Mouse (Mus musculus): ENCODE data around the gene Defb11. TPM values are rescaled to one million over a fixed set of nuclear protein-coding genes. Genes with fewer than 3 reads are reported as not detected.
"Not testable (repeated sequence)": the region's sequence is repeated elsewhere in the genome, so short reads cannot be mapped to it uniquely, and the experiment has no call there.

The Defb11 gene
- total RNA-seq (2021) = not detected
- long read RNA-seq, experiment 1 = 0 reads
- long read RNA-seq, experiment 2 = 0 reads

GRCm38 (mm10) chr8:21906290-21906689, at the start of gene Defb11:
Gene Defb11 (minus strand): TSS chr8:21906412.
- H3K4me3 ChIP-seq; DNase-seq; intact Hi-C loops (cut with DNase I): not testable (repeated sequence)

GRCm38 (mm10) chr8:21955321-21955720, 49.1 kb upstream of the Defb11 start:
- intact Hi-C loops (cut with DNase I) = no loop called here
- Histone ChIP-seq H3K27ac (no peak overlapping the region), H3K4me3 (no peak overlapping the region)
- peak; percentile 66 for TF ChIP-seq CTCF (IDR thresholded peaks at IDR 0.05)
- no peak for DNase-seq

More at GRCm38 (mm10) chr8:21906290-21906689, at the start of gene Defb11:
- H3K27ac ChIP-seq = not testable (repeated sequence)

- H3K4me3 ChIP-seq = no peak overlapping the region
- intact Hi-C loops (cut with DNase I) = no loop called here
- no peak overlapping the region for H3K27ac ChIP-seq
- DNase-seq = no peak
- TF ChIP-seq CTCF (IDR thresholded peaks at IDR 0.05) = no peak
Observed at GRCm38 (mm10) chr8:21947311-21948017, 41.3 kb upstream of the Defb11 start.

GRCm38 (mm10) chr8:21946462-21946861, 40.2 kb upstream of the Defb11 start, which contains the start of gene Defb13:
Gene Defb13 (plus strand): TSS chr8:21946762.
- H3K4me3 ChIP-seq = no peak within 1 kb of the TSS
- intact Hi-C loops (cut with DNase I) = no loop called here
- no peak for TF ChIP-seq CTCF (IDR thresholded peaks at IDR 0.05)
- no peak for DNase-seq
- no peak within 1 kb of the TSS for H3K27ac ChIP-seq

- H3K27ac ChIP-seq; DNase-seq; intact Hi-C loops (cut with DNase I); H3K4me3 ChIP-seq: not testable (repeated sequence)
Observed at GRCm38 (mm10) chr8:21938052-21938451, 31.8 kb upstream of the Defb11 start, which contains the start of gene Defb35. Gene Defb35 (plus strand): TSS chr8:21938352.

- intact Hi-C loops (cut with DNase I) = no loop called here
- no peak within 1 kb of the TSS for H3K27ac ChIP-seq
- DNase-seq = no peak
- H3K4me3 ChIP-seq = no peak within 1 kb of the TSS
- TF ChIP-seq CTCF (IDR thresholded peaks at IDR 0.05) = no peak
Observed at GRCm38 (mm10) chr8:21932610-21933009, 26.4 kb upstream of the Defb11 start, which contains the start of gene Defb15. Gene Defb15 (minus strand): TSS chr8:21932710.

- DNase-seq; H3K4me3 ChIP-seq; intact Hi-C loops (cut with DNase I); H3K27ac ChIP-seq: not testable (repeated sequence)
Observed at GRCm38 (mm10) chr8:21930754-21931153, 24.5 kb upstream of the Defb11 start.

- Histone ChIP-seq H3K4me3 (no peak overlapping the region), H3K27ac (no peak overlapping the region)
- TF ChIP-seq CTCF (IDR thresholded peaks at IDR 0.05) = no peak
- DNase-seq = no peak
- intact Hi-C loops (cut with DNase I) = no loop called here
Observed at GRCm38 (mm10) chr8:21915625-21916024, 9.4 kb upstream of the Defb11 start.

GRCm38 (mm10) chr8:21912554-21912953, 6.3 kb upstream of the Defb11 start:
- DNase-seq = no peak
- intact Hi-C loops (cut with DNase I) = no loop called here
- no peak for TF ChIP-seq CTCF (IDR thresholded peaks at IDR 0.05)
- Histone ChIP-seq H3K4me3 (no peak overlapping the region), H3K27ac (no peak overlapping the region)

- intact Hi-C loops (cut with DNase I) = no loop called here
- no peak for TF ChIP-seq CTCF (IDR thresholded peaks at IDR 0.05)
- Histone ChIP-seq H3K27ac (no peak overlapping the region), H3K4me3 (no peak overlapping the region)
- DNase-seq = no peak
Observed at GRCm38 (mm10) chr8:21911931-21912330, 5.7 kb upstream of the Defb11 start.

GRCm38 (mm10) chr8:21885321-21885720, 20.9 kb downstream of the Defb11 start, which contains the start of gene Defb9:
Gene Defb9 (minus strand): TSS chr8:21885421.
- intact Hi-C loops (cut with DNase I); DNase-seq; H3K27ac ChIP-seq; H3K4me3 ChIP-seq: not testable (repeated sequence)

GRCm38 (mm10) chr8:21858586-21858985, 47.6 kb downstream of the Defb11 start, which contains the start of gene Defb10:
Gene Defb10 (plus strand): TSS chr8:21858901.
- intact Hi-C loops (cut with DNase I); DNase-seq; H3K27ac ChIP-seq; H3K4me3 ChIP-seq: not testable (repeated sequence)

Other genes starting within 250 kb of the Defb11 start
- not detected for gene Defa34, start 240.6 kb downstream of the Defb11 start, total RNA-seq (2021)
- not detected for gene AY761184, start 202.8 kb downstream of the Defb11 start, total RNA-seq (2021)
- not detected for gene Defa24, start 171.9 kb downstream of the Defb11 start, total RNA-seq (2021)
- not detected for gene Defb50, start 82.9 kb downstream of the Defb11 start, total RNA-seq (2021)
- gene Defb2, start 66.5 kb downstream of the Defb11 start, total RNA-seq (2021) = not detected
- gene Defb10, start 47.5 kb downstream of the Defb11 start, total RNA-seq (2021) = not detected
- gene Defb9, start 21.0 kb downstream of the Defb11 start, total RNA-seq (2021) = not detected
- gene Defb15, start 26.3 kb upstream of the Defb11 start, total RNA-seq (2021) = not detected
- gene Defb35, start 31.9 kb upstream of the Defb11 start, total RNA-seq (2021) = not detected
- not detected for gene Defb13, start 40.4 kb upstream of the Defb11 start, total RNA-seq (2021)
- not detected for gene Fam90a1a, start 52.3 kb upstream of the Defb11 start, total RNA-seq (2021)
- not detected for gene Ccdc70, start 63.4 kb upstream of the Defb11 start, total RNA-seq (2021)
- gene Atp7b, start 153.9 kb upstream of the Defb11 start, total RNA-seq (2021) = under 1 TPM in 1 of 2 experiments, not detected in 1; 0.06 TPM
- gene Alg11, start 154.3 kb upstream of the Defb11 start, total RNA-seq (2021) = 1 to 10 TPM; 6.1 to 7.6 TPM
- gene Nek5, start 218.6 kb upstream of the Defb11 start, total RNA-seq (2021) = under 1 TPM; 0.22 to 0.48 TPM